Mouse (Mus musculus): ENCODE data around the gene Socs3.

DNA sequence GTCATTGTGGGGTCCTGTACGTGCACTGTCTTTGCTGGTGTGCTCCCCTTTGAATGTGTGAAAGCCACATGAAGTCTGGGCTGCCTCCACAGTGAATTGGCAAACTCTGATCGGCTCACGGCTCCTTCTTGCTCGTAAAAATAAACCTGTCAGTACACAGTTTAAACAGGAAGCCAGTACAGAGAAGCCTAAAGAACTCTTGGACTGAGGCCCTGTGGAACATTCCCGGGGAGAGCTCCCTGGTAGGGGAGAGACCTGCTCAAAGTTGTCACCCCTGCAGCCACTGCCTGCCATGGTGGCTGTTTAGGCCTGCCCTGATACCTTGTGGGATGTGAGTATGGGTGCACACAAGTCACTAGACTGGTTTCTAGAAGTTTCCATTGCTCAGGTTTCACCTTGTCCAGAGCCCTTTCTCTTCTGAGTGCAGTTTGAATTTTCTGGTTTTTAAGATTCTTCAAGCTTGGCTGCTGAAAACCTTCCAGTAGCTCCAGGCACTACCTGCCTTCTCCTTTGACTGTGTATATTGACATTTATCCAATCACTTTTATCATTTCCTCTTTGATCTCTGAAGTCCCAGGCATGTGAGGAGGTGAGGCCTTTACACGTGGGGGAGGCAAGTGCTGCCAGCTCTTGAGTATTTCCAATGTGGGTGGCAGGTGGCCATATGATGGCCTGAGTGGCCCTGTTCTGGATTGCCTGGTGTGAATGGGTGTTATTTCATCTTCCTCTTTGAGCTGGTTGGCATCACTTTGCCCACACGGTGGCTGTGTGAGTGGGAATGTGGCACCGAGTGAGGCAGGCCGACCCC, 24.6 kb upstream of the Socs3 start:
- TF ChIP-seq CTCF (conservative IDR thresholded peaks at IDR 0.05; ENCODE audit: insufficient read depth, insufficient read length, low read depth, low read length) (no peak), POLR2A (IDR thresholded peaks at IDR 0.05; ENCODE audit: low read depth, low read length) (no peak)

Measured in kidney, adult 2 months (tissue).